26 mouse cellular contexts compared by ENCODE assay signal in the genomic region with DNA sequence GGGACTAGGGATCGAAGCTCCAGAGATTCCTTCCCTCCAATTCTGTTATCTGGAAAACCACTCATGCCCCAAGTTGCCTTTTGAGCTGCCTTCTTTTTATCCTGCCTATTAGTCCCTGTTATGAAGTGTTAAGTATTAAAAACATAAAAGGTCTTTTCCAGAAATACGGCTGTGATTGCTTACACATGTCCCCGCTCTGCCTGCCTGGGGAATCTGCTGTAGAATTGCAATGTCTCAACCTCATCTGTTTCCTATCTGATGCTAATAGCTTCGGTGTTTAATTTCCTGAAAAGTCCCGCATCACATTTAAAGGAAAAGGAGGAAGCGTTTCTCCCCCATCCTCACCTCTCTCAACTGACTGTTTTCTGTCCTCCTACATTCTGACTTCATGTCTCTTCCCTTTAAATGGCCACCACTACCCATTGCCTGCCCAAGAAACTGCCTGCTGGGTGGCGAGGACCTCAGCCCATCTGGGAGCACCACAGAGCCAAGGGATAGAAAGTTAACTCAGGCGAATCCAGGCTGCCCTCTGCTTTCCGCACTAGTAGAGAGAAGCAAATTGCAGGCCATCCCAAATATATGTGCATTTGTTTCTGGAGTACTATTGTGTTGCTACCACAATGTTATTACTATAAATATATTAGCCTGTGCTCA.
DNase-seq lines count a peak whose midpoint lies in the region; ATAC-seq lines count a peak whose summit lies in the region.
"Had no signal": no experiment of that assay in that cellular context is flagged by ENCODE, and none has a peak within 500 bp of the region (broad histone marks: within the 10 kb centered on the region; RNA-seq: fewer than 3 reads in every experiment).

No protein-coding gene starts in this region.

- WGBS in embryonic facial prominence, embryonic 14.5 days = 31% methylated on average over 9 of the region's 9 CpGs
- WGBS in limb, embryonic 12.5 days = 18% methylated on average over 9 of the region's 9 CpGs
- 72% methylated on average over 9 of the region's 9 CpGs for WGBS in intestine, embryonic 15.5 days

- no peaks in the 10 kb centered on the region for H3K27me3 ChIP-seq in embryonic facial prominence, embryonic 14.5 days (replicated peaks; ENCODE audit: control insufficient read depth, insufficient read depth, low read length)
- H3K27me3 ChIP-seq in limb, embryonic 12.5 days = peaks cover 13% of the 10 kb centered on the region; the same call in 1 of the 2 replicates
- H3K27me3 ChIP-seq in intestine, embryonic 15.5 days (replicated peaks) = no peaks in the 10 kb centered on the region
- H3K27me3 ChIP-seq: hindbrain, embryonic 15.5 days; liver, embryonic 13.5 days; midbrain, embryonic 13.5 days; stomach, embryonic 15.5 days had no signal

- peak overlapping the region; percentile 13; the same call in 1 of the 2 replicates for H3K4me2 ChIP-seq in embryonic facial prominence, embryonic 14.5 days (ENCODE audit: low read depth, low read length)
- H3K4me2 ChIP-seq in limb, embryonic 12.5 days = peak overlapping the region; percentile 19; the same call in 1 of the 2 replicates
- H3K4me2 ChIP-seq in intestine, embryonic 15.5 days (replicated peaks) = no peak overlapping the region
- H3K4me2 ChIP-seq: heart, embryonic 15.5 days; hindbrain, embryonic 15.5 days; liver, embryonic 13.5 days; midbrain, embryonic 13.5 days; stomach, embryonic 15.5 days had no signal

- DNase-seq in embryo, embryonic 10 days (ENCODE audit: low spot score) = peak; percentile 61
- peak; percentile 63 for DNase-seq in embryo, embryonic 11 days
- DNase-seq in embryonic facial prominence, embryonic 14.5 days (ENCODE audit: low spot score) = peak; percentile 55
- no peak for DNase-seq in left cerebral cortex, adult 8-10 months (ENCODE audit: low spot score in 2 of 2)
- DNase-seq in urinary bladder, postnatal 4 days (ENCODE audit: low spot score in 2 of 2) = no peak
- DNase-seq in heart, adult 8-10 months (ENCODE audit: low spot score) = no peak
- DNase-seq: B cell, adult 2 months; cerebellum, adult 11-12 months; cerebellum, postnatal 25 days; gastrocnemius, postnatal 36 days; heart, postnatal 4 days; kidney, postnatal 36 days; layer of hippocampus, adult 9-11 months; liver, embryonic 13.5 days; lung, adult 2 months; lung, postnatal 14 days; thymus, postnatal 4 days had no signal

- no peaks in the 10 kb centered on the region for H3K9me3 ChIP-seq in embryonic facial prominence, embryonic 14.5 days (ENCODE audit: control insufficient read depth, low read length)
- H3K9me3 ChIP-seq in limb, embryonic 12.5 days = no peaks in the 10 kb centered on the region
- no peaks in the 10 kb centered on the region for H3K9me3 ChIP-seq in intestine, embryonic 15.5 days
- H3K9me3 ChIP-seq: heart, embryonic 15.5 days; hindbrain, embryonic 15.5 days; liver, embryonic 13.5 days; midbrain, embryonic 13.5 days; stomach, embryonic 15.5 days had no signal

- no peaks in the 10 kb centered on the region for H3K36me3 ChIP-seq in embryonic facial prominence, embryonic 14.5 days (ENCODE audit: control insufficient read depth, insufficient read depth, low read length)
- no peaks in the 10 kb centered on the region for H3K36me3 ChIP-seq in limb, embryonic 12.5 days
- H3K36me3 ChIP-seq in intestine, embryonic 15.5 days = no peaks in the 10 kb centered on the region
- H3K36me3 ChIP-seq: G1E; heart, embryonic 15.5 days; hindbrain, embryonic 15.5 days; liver, embryonic 13.5 days; midbrain, embryonic 13.5 days; stomach, embryonic 15.5 days had no signal

- H3K4me1 ChIP-seq in embryonic facial prominence, embryonic 14.5 days (ENCODE audit: control insufficient read depth, insufficient read depth, low read length) = peaks cover 13% of the 10 kb centered on the region
- H3K4me1 ChIP-seq in limb, embryonic 12.5 days (replicated peaks) = peaks cover 48% of the 10 kb centered on the region
- H3K4me1 ChIP-seq in intestine, embryonic 15.5 days (replicated peaks) = no peaks in the 10 kb centered on the region
- H3K4me1 ChIP-seq: heart, embryonic 15.5 days; hindbrain, embryonic 15.5 days; liver, embryonic 13.5 days; midbrain, embryonic 13.5 days; stomach, embryonic 15.5 days had no signal

- H3K9ac ChIP-seq in embryonic facial prominence, embryonic 14.5 days (ENCODE audit: low read depth, low read length) = no peak overlapping the region
- no peak overlapping the region for H3K9ac ChIP-seq in limb, embryonic 12.5 days (replicated peaks)
- no peak overlapping the region for H3K9ac ChIP-seq in intestine, embryonic 15.5 days
- H3K9ac ChIP-seq: heart, embryonic 15.5 days; hindbrain, embryonic 15.5 days; liver, embryonic 13.5 days; midbrain, embryonic 13.5 days; stomach, embryonic 15.5 days had no signal

- H3K4me3 ChIP-seq in embryonic facial prominence, embryonic 14.5 days (ENCODE audit: low read depth, low read length) = no peak overlapping the region
- no peak overlapping the region for H3K4me3 ChIP-seq in limb, embryonic 12.5 days (replicated peaks)
- no peak overlapping the region for H3K4me3 ChIP-seq in intestine, embryonic 15.5 days (replicated peaks)
- H3K4me3 ChIP-seq: heart, embryonic 15.5 days; hindbrain, embryonic 15.5 days; liver, embryonic 13.5 days; midbrain, embryonic 13.5 days; stomach, embryonic 15.5 days had no signal

- no peak for ATAC-seq in embryonic facial prominence, embryonic 14.5 days (ENCODE audit: low read depth)
- peak; percentile 44 for ATAC-seq in limb, embryonic 12.5 days (ENCODE audit: insufficient number of reproducible peaks, insufficient read depth, low FRiP score, low TSS enrichment, low read depth)
- ATAC-seq in intestine, embryonic 15.5 days = no peak
- ATAC-seq: intestine, postnatal 0 days; midbrain, embryonic 13.5 days; Patski had no signal

- H3K27ac ChIP-seq in embryonic facial prominence, embryonic 14.5 days (replicated peaks; ENCODE audit: low read depth, low read length) = no peak overlapping the region
- H3K27ac ChIP-seq in limb, embryonic 12.5 days = peak overlapping the region; percentile 73; the same call in 1 of the 2 replicates
- no peak overlapping the region for H3K27ac ChIP-seq in intestine, embryonic 15.5 days
- H3K27ac ChIP-seq: heart, embryonic 15.5 days; hindbrain, embryonic 15.5 days; liver, embryonic 13.5 days; midbrain, embryonic 13.5 days; stomach, embryonic 15.5 days had no signal

Comparison
In these comparisons a context has a peak if more than half of its experiments do, and no peak if none do; other contexts are left out.
1. DNase-seq: peak in embryo, embryonic 10 days (single experiment), embryo, embryonic 11 days (single experiment) and embryonic facial prominence, embryonic 14.5 days (single experiment); none in left cerebral cortex, adult 8-10 months (0 of 2), urinary bladder, postnatal 4 days (0 of 2) and heart, adult 8-10 months (single experiment).